Mouse (Mus musculus) C2C12 (cell line): ENCODE results near the gene Fam19a1.
"Not testable (repeated sequence)": the region's sequence is repeated elsewhere in the genome, so short reads cannot be mapped to it uniquely, and the experiment has no call there.

Experiments used
- CEBPB ChIP-seq: IDR thresholded peaks from one replicate; pipeline ENCODE4 v1.6.1; 2011; ENCODE audit warnings: low read depth, mild to moderate bottlenecking, control low read depth, moderate library complexity
- CTCF ChIP-seq: IDR thresholded peaks from one replicate; pipeline ENCODE4 v1.5.1; 2011; ENCODE audit not compliant: control insufficient read depth, insufficient read depth, insufficient read length
- FOSL1 ChIP-seq: IDR thresholded peaks from one replicate; pipeline ENCODE4 v1.8.0; 2011; ENCODE audit warnings: mild to moderate bottlenecking, low read length; ENCODE audit not compliant: poor library complexity, insufficient read depth, severe bottlenecking
- MAX ChIP-seq: IDR thresholded peaks from one replicate; pipeline ENCODE4 v1.6.1; 2011; ENCODE audit warnings: mild to moderate bottlenecking, control low read depth
- MYOD1 ChIP-seq: IDR thresholded peaks from one replicate; pipeline ENCODE4 v1.6.1; 2011; ENCODE audit warnings: low read depth; ENCODE audit not compliant: control insufficient read depth, insufficient read length
- MYOG ChIP-seq: IDR thresholded peaks from one replicate; pipeline ENCODE4 v1.6.1; 2011; ENCODE audit not compliant: control insufficient read depth, insufficient read length; ENCODE audit errors: extremely low read depth
- USF1 ChIP-seq: IDR thresholded peaks from one replicate; pipeline ENCODE4 v1.6.1; 2011; ENCODE audit warnings: low read depth, mild to moderate bottlenecking, control low read depth, moderate library complexity

GRCm38 (mm10) chr6:96198991-96199390, 86.0 kb downstream of the Fam19a1 start:
- TF ChIP-seq CTCF, MYOG, USF1, MAX, MYOD1, FOSL1, CEBPB: not testable (repeated sequence)
